Mouse (Mus musculus) forelimb bud, embryonic 11.5 days (tissue): Measurements from ENCODE around the gene Gm26602.

Source experiments
- DNase-seq: peaks from one replicate; pipeline ENCODE4 v3.0.0-alpha.2; 2012; ENCODE audit warnings: low read depth, low spot score

The Gm26602 gene

GRCm38 (mm10) chr10:79917532-79918100 lies 7.0 kb downstream of the Gm26602 start:
- DNase-seq, result no peak

GRCm38 (mm10) chr10:79918231-79919078 lies 7.8 kb downstream of the Gm26602 start:
- DNase-seq, result no peak

GRCm38 (mm10) chr10:79919251-79919849 lies 8.7 kb downstream of the Gm26602 start:
- no peak for DNase-seq

- no peak for DNase-seq
Measured at GRCm38 (mm10) chr10:79920056-79920890, 9.6 kb downstream of the Gm26602 start.

GRCm38 (mm10) chr10:79920958-79921535 lies 10.4 kb downstream of the Gm26602 start, which contains the start of gene R3hdm4:
Gene R3hdm4, minus strand, starts transcription at chr10:79921208.
- no peak for DNase-seq

- no peak for DNase-seq
Measured at GRCm38 (mm10) chr10:79921572-79921971, 10.9 kb downstream of the Gm26602 start.

GRCm38 (mm10) chr10:79924998-79925784 lies 14.5 kb downstream of the Gm26602 start:
- DNase-seq, result peak; percentile 88

GRCm38 (mm10) chr10:79925785-79926490 lies 15.3 kb downstream of the Gm26602 start:
- DNase-seq, result no peak

GRCm38 (mm10) chr10:79926491-79927323 lies 16.1 kb downstream of the Gm26602 start, which contains the start of gene Arid3a:
Gene Arid3a, plus strand, starts transcription at chr10:79927043.
- peak; percentile 95 for DNase-seq

- DNase-seq, result no peak
Measured at GRCm38 (mm10) chr10:79927324-79928029, 16.8 kb downstream of the Gm26602 start.

- DNase-seq, result no peak
Measured at GRCm38 (mm10) chr10:79928030-79928694, 17.5 kb downstream of the Gm26602 start.

- no peak for DNase-seq
Measured at GRCm38 (mm10) chr10:79928907-79929701, 18.4 kb downstream of the Gm26602 start.

- DNase-seq, result no peak
Measured at GRCm38 (mm10) chr10:79929967-79930825, 19.5 kb downstream of the Gm26602 start.

GRCm38 (mm10) chr10:79930826-79931186 lies 20.1 kb downstream of the Gm26602 start:
- no peak for DNase-seq

- DNase-seq, result no peak
Measured at GRCm38 (mm10) chr10:79931797-79932196, 21.1 kb downstream of the Gm26602 start.

- DNase-seq, result peak; percentile 86
Measured at GRCm38 (mm10) chr10:79932736-79933135, 22.1 kb downstream of the Gm26602 start.
